Mouse (Mus musculus) forebrain, embryonic 12.5 days (tissue): ENCODE data around the gene Fmc1. TPM values are rescaled to one million over a fixed set of nuclear protein-coding genes. Genes with fewer than 3 reads are reported as not detected.

Experiments used
- ATAC-seq: fragments of 200-750 bp; cut with Nextera tagmentation; 2 replicates; pipeline ENCODE4 v1.8.0; 2017; ENCODE audit warnings: moderate TSS enrichment; ENCODE audit not compliant: low FRiP score
- H3K27ac ChIP-seq: fragments of 300-500 bp; sonication (generic); 2 replicates; pipeline ENCODE4 v1.5.1; 2016; ENCODE audit warnings: mild to moderate bottlenecking
- H3K27me3 ChIP-seq: fragments of 300-500 bp; sonication (generic); 2 replicates; pipeline ENCODE4 v1.6.1; 2016; ENCODE audit warnings: mild to moderate bottlenecking
- H3K36me3 ChIP-seq: fragments of 300-500 bp; sonication (generic); replicated peaks from 2 replicates; pipeline ENCODE4 v1.6.1; 2016; ENCODE audit warnings: mild to moderate bottlenecking
- H3K4me1 ChIP-seq: fragments of 300-500 bp; sonication (generic); 2 replicates; pipeline ENCODE4 v1.6.1; 2016
- H3K4me2 ChIP-seq: fragments of 300-500 bp; sonication (generic); 2 replicates; pipeline ENCODE4 v1.6.1; 2016; ENCODE audit warnings: mild to moderate bottlenecking, moderate library complexity
- H3K4me3 ChIP-seq: fragments of 300-500 bp; sonication (generic); replicated peaks from 2 replicates; pipeline ENCODE4 v1.5.1; 2016; ENCODE audit warnings: mild to moderate bottlenecking
- H3K9ac ChIP-seq: fragments of 300-500 bp; sonication (generic); 2 replicates; pipeline ENCODE4 v1.6.1; 2016; ENCODE audit warnings: mild to moderate bottlenecking
- H3K9me3 ChIP-seq: fragments of 300-500 bp; sonication (generic); 2 replicates; pipeline ENCODE4 v1.6.1; 2016
- WGBS: fragments of 180-500 bp; shearing (Covaris S2); methylation state at CpG from one replicate; pipeline ENCODE4 v1.1.7; 2016; 5-methylcytosine and 5-hydroxymethylcytosine counted together
- microRNA-seq: library from miRNA; unstranded; fragments of <30 nt; microRNA quantifications from one replicate; pipeline ENCODE4, GENCODE M21; 2017
- polyA plus RNA-seq: library from polyadenylated mRNA; unstranded; fragments of >200 nt; fragmentation: Nextera tagmentation; extraction: Ambion mirVana; gene quantifications from 2 replicates; pipeline ENCODE4 v1.2.1, GENCODE M21; 2016

Gene Fmc1
- polyA plus RNA-seq, 1 experiment from 2014 or later, result 134 TPM

DNA sequence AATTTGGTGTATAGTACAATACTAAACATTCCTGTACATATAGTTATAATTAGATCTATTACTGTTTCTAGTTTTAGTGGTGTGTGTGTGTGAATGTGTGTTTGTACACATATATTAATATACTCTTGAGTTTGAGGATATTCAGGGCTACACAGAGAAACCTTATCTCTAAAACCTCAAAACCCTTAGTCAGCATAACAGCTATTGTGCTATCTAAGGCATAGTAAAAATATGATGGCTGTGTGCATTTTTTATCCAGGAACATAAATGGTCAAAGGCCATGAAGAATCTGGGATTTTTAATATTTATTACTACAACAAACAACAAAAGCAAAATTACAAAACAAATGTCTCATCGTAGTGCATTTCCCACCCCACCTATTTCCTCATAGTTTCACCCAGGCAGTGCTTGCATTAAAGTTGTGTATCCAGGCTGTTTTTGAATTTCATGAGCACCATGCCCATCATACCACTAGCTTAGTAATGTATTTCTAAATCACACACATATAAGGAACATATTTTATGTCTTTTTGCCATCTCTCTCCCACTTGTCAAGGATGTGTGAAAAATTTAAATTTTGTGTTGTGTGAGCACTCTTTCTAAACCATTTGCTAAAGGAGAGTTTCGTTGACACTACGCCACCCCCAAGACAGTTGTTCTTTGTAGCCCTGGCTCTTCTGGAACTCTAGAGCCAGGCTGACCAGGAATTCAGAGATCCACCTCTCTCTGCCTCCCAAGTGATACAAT, 47.0 kb downstream of the Fmc1 start:
- Histone ChIP-seq H3K4me3 (no peak overlapping the region), H3K27ac (no peak overlapping the region), H3K4me2 (no peak overlapping the region), H3K36me3 (peaks cover 31% of the 10 kb centered on the region), H3K4me1 (no peaks in the 10 kb centered on the region), H3K27me3 (no peaks in the 10 kb centered on the region), H3K9me3 (no peaks in the 10 kb centered on the region), H3K9ac (no peak overlapping the region)
- 98% methylated on average over 3 of the region's 3 CpGs for WGBS
- ATAC-seq, result no peak

DNA sequence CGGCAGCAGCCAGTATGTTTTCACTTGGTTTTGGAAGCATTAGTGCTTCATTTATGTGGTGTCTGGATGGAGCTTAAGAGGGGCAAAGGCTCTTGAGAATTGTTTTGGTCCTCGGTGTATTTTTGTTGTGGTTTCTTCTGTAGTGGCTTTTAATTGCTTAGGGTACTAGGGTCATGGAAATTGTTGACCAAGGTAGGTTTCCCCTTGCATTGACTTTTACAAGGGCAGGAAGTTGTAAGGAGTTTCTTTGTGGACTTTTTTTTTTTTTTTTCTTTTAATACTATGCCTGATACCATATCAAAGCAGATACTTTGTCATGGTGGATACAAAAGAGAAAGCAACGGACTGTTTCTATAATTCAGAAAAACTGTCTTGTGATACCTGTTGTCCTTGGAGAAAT, 48.4 kb downstream of the Fmc1 start:
- peaks cover 39% of the 10 kb centered on the region for H3K36me3 ChIP-seq
- no peak for ATAC-seq
- 93% methylated on average over 3 of the region's 3 CpGs for WGBS
- H3K27me3 ChIP-seq, result no peaks in the 10 kb centered on the region
- no peak overlapping the region for H3K4me3 ChIP-seq
- H3K4me2 ChIP-seq, result no peak overlapping the region
- no peak overlapping the region for H3K27ac ChIP-seq
- H3K9me3 ChIP-seq, result no peaks in the 10 kb centered on the region
- no peaks in the 10 kb centered on the region for H3K4me1 ChIP-seq
- no peak overlapping the region for H3K9ac ChIP-seq

Small RNA genes within 50 kb of the gene (microRNA-seq; reads per million reads assigned to microRNA genes)
- not detected for gene Mir7670

Other genes starting within 250 kb of the Fmc1 start
- gene Zc3hav1l, start 234.2 kb upstream of the Fmc1 start, polyA plus RNA-seq, result 12.6 and 17.3 TPM in 2 replicates
- 1.4 and 1.7 TPM in 2 replicates for gene Zc3hav1, start 178.9 kb upstream of the Fmc1 start, polyA plus RNA-seq
- gene Ttc26, start 152.0 kb upstream of the Fmc1 start, polyA plus RNA-seq, result 12.7 TPM in 2 replicates
- 18.6 and 27.2 TPM in 2 replicates for gene Ubn2, start 99.6 kb upstream of the Fmc1 start, polyA plus RNA-seq
- gene Luc7l2, start 17.8 kb downstream of the Fmc1 start, polyA plus RNA-seq, result 39.2 and 46.7 TPM in 2 replicates
- not detected in 2 replicates for gene Klrg2, start 103.7 kb downstream of the Fmc1 start, polyA plus RNA-seq
- 1.3 and 2.2 TPM in 2 replicates for gene Clec2l, start 129.6 kb downstream of the Fmc1 start, polyA plus RNA-seq